Mouse (Mus musculus) mesoderm, embryonic 11.5 days (tissue): ENCODE results near the gene Ints4.

ENCODE experiments used
- DNase-seq: peaks from one replicate; pipeline ENCODE4 v3.0.0-alpha.2; 2012; ENCODE audit warnings: low read depth, low spot score

Ints4 gene

GRCm38 (mm10) chr7:97536571-97536970 lies 55.8 kb downstream of the Ints4 start:
- no peak for DNase-seq

DNA sequence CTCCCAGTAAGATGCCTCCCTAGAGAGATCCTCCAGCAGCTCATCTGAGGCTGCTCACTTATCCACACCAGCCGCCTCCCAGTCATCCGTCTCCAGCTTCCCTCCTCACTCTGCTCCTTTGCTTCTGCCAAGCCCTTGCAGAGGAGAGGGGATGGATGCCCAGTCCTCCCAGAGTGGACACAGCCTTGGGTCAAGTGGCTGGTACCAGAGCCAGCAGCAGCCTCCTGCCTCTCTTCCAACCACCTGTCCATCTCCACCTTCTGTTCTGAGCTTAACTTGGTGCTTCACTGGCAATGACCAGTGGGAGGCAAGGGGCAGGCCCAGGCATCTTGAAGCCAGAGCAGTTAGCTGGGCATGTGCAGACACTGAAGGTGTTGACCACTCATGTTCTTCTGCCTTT lies 65.7 kb downstream of the Ints4 start:
- no peak for DNase-seq

GRCm38 (mm10) chr7:97549301-97549700 lies 68.5 kb downstream of the Ints4 start:
- no peak for DNase-seq

GRCm38 (mm10) chr7:97550673-97551072 lies 69.9 kb downstream of the Ints4 start:
- no peak for DNase-seq

DNA sequence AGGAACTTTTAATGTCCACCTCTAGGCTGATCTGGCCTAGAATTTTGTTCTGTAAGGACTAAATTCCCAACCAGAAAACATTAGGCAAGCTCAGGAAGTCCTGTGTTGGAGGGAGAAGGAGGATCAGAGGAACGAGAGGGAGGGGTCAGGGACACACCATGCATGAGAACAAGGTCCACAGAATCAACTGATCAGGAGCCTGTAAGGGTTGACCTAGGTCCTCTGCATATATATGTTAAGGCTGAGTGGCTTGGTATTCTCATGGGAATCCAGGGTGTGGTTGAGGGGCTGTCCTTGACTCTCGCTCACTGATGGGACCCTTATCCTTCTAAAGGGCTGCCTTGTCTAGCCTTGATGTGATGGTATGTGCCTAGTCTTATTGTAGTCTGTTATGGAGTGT lies 82.8 kb downstream of the Ints4 start:
- DNase-seq, result no peak

DNA sequence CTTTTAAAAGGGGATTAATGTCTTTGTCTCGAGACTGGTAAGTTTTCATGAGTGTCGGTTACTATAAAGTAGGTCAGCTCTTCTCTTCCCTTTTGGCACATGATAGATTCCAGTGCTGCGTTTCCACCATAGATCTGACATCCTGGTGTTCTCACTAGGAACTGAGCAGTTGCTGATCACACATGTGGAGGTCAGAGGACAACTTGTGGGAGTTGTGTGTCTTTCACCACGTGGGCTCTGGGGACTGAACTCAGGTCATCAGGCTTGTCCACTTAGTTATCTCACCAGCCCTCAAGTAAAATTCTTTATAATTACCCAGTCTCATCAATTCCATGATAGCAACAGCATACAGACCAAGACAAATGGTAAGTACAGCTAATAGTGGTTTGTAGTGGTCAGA lies 88.6 kb downstream of the Ints4 start:
- no peak for DNase-seq

DNA sequence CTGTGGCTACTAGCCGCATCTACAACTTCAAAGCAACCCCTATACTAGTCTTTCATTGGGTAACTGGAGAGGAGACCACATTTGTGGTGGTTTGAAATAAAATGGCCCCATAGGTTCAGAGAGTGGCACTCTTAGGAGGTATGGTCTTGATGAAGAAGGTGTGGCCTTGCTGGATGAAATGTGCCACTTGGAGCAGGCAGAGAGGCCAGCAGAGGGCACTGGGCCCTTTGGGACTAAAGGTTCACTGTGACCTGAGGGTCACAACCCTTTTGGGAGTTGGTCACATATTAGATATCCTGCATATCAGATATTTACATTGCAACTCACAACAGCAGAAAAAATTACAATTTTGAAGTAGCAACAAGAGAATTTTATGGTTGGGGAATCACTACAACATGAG lies 89.6 kb downstream of the Ints4 start:
- DNase-seq, result no peak

DNA sequence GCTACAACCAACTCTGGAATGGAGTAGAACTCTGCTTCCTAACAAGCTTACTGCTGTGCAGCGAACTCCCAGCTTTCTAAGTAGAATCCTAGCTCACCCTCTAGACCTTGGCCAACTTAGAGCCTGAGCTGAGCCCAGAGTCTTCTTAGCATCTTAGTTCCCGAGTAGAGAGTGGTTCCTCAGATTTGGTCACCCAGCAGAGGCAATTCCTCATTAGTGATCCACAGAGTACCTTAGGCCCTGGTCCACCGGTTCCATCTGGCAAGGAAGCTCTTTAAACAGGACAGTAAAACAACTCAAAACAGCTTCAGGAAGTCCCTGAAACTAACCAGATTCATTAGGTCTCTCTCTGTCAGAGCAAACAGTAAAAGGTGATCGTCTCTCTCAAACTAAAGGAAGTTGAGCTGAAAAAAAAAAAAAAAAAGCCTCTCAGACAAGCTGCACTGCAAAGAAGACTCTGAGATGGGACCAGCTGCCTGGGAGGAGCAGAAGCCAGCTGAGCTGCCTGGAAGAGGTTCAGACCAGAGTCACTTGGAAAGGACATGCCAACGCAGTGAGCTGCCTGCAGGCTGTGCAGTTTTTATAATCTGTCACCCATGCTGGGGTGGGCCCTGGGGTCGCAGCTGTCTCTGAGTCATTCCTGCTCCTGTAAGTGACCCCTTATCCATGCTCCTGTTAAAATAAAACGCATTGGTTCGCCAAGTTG lies 97.8 kb downstream of the Ints4 start:
- DNase-seq, result peak; percentile 34

- peak; percentile 98 for DNase-seq
These were observed 98.6 kb downstream of the Ints4 start, which contains the start of the genes Aamdc and Rsf1 for GRCm38 (mm10) chr7:97579067-97579975. TSS of gene Aamdc (minus strand) at chr7:97579497. TSS of gene Rsf1 (plus strand) at chr7:97579889.

- DNase-seq, result peak; percentile 28
These were observed 99.5 kb downstream of the Ints4 start for GRCm38 (mm10) chr7:97579976-97580842.

- DNase-seq, result peak; percentile 85
These were observed 100.1 kb downstream of the Ints4 start for GRCm38 (mm10) chr7:97580843-97581214.

DNA sequence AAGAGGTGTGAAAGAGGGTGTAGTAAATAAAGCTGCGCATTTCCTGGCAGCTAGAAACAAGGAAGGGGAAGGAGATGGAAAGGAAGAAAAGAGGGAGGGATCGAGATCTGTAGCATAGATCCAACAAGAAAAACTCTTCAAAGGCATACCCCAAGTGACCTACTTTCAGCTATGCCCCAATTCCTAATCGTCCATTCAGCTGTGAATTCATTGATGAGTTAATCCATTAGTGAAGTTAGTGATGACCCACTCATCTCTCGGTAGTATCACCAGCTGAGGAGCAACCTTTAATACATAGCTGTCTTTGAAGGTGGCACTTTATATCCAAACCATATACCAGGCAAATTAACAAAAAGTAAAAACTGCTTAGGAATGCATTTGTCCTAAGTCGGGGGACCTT lies 107.8 kb downstream of the Ints4 start:
- DNase-seq, result no peak

DNA sequence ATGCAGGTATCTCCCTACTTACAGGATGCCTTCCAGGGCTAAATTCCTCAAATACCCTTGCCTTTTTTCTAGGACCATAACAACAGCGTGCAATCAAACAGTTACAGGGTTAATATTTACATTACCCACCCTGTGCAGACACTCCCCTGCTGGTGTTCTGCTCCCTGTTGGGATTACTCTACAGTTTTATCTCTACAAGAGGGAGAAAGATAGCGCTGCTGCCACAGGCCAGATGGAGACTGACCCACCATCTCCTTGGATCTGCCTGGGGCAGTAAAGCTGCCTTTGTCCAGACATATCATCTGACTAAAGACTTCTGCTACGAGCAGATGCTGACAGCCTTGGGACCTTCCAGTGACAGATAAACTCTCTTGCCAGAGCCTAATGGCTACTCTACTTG lies 109.7 kb downstream of the Ints4 start:
- peak; percentile 16 for DNase-seq
